Mouse (Mus musculus): ENCODE results near the gene Gtf3c5.

Gene Gtf3c5

DNA sequence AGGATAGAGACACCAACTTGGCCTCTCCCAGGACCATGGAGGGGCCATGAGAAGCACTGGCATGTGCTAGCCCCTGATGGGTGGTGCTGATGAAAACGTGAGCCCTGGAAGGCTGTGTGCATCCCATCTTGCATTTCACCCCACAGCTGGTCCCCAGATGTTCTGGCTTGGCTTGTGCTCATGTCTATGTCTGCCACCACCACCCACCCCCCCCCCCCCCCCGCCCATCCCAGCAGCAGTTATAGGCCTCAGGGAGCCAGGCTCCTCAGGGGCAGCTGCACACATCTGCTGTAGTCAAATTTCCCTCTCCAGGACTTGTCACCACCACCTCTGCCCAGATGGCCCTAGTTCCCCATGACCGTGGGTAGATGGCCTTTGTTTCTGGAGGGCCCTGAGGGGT lies 13.6 kb downstream of the Gtf3c5 start:
- DNase-seq (ENCODE audit: low read depth, low spot score), result no peak

DNA sequence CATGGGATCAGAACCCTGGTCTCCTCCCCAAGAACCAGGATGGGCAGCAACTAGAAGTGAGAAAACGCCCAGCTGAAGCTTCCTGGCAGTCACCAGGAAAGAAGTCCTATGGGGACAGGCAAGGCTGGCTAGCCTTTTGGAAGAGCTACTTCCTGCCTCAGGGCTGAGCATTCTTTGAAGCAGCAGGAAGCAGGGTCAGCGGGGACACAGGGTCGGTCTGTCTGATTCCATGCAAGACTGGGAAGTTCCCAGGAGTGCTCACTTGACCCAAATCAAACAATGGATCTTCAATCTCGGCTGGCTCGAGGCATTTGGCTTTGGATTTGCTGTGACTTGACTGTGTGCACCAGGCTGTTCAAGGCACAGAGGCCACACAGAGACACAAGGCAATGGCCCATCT lies 17.0 kb downstream of the Gtf3c5 start:
- DNase-seq (ENCODE audit: low read depth, low spot score), result no peak

DNA sequence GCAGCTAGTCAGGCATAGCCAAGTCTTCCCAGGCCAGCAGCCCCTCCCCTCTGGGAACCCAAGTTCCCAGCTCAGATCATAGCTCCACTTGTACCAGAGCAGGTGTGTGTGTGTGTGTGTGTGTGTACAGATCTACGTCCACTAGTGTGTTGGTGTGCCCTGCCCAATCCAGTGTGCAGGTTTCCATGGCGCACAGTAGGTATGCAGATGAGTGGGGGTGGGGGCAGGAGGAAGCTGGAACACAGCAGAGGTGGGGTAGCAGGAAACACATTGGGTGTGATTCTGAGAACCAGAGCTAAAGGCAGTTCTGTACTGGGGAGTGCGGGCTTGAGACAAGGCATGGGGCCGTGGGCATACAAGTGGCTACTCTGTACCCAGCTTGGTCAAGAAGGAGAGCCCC lies 19.2 kb downstream of the Gtf3c5 start:
- DNase-seq (ENCODE audit: low read depth, low spot score), result no peak

DNA sequence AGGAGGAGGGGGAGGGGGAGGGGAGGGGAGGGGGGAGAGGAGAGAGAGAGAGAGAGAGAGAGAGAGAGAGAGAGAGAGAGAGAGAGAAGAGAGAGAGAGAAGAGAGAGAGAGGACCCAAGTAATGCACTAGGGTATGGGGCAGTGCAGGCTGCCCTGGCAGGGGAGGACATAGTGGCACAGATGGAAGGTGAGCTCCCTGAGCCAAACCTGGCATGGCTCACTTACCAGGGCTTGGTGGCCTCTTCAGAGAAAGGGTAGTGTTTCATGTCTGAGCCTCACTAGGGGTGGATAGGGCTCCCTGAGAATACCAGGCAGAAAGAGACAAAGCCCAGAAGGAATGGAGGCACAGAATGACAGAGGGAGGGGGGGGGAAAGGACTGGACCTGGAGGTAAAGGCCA lies 19.7 kb downstream of the Gtf3c5 start:
- DNase-seq (ENCODE audit: low read depth, low spot score), result no peak

DNA sequence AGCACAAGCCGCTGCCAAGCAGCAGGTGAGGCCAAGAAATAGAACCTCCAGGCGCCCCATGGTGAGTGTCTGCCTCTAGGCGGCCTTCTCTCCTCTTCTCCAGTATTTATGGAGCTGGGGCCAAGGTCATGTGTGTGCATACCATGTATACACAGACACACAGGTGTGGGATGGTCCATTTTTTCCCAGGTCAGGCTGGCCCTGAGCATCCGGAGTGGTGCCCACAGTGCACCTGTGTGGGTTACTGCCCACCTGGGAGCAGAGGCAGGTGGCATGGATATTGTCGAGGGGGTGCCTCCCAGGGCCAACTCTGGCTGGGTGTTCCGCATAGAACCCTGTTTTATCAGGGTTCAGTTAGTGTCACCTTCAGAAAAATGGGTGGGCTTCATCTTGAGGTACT lies 20.2 kb downstream of the Gtf3c5 start, which contains the start of gene Cel:
Cel (minus strand) TSS at position 101 of the 400 bp plus-strand sequence.
- no peak for DNase-seq (ENCODE audit: low read depth, low spot score)

DNA sequence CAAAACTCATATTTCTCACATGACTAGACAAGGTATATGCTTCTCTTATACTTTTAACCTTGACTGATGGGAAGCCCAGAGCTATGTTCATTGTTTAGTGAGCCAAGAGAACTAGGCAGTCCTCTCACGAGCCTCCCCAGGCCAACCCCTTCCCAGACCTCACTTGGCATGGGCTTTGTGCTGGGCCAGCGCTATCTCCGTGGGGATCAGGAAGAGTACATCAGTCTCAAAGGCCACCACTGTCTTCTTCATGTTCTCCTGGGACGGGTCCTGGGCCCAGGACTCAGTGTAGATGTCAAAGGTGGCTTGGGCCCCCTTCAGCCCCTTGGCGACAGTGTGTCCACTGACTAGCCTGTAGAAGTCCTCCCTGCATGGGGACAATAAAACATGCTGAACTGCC lies 26.1 kb downstream of the Gtf3c5 start:
- DNase-seq (ENCODE audit: low read depth, low spot score), result no peak

DNA sequence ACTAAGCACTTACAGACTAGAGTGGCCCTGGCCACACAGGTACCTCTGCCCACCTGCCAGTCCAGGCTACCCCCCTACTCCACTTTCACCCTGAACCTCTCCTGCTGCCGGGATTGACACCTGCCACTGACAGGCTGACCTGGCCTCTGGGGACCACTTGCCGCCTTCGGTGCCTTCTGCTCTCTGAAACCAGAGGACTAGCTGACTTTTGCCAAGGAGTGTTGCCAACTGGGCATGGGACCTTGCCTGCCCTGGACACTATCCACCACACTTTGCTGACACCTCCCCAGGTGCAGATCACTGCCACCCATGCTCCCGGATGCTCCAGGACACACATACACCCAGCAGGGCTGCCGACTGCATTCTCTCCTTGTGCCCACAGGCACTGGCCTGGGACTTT lies 31.2 kb downstream of the Gtf3c5 start:
- no peak for DNase-seq (ENCODE audit: low read depth, low spot score)

DNA sequence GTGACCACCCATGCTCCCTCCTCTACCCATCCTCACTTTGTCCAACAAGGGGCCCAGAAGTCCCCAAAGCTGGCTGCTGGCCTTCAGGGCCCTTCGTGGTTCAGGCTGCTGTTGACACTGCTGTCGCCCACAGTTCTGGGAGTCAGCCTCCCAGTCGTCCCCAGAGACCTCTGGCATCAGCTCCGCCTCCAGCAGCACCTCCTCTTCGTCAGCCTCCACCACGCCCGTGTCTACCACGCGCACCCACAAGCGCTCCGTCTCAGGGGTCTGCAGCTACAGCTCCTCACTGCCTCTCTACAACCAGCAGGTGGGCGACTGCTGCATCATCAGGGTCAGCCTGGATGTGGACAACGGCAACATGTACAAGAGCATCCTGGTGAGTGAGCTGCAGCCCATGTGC lies 34.4 kb downstream of the Gtf3c5 start:
- DNase-seq (ENCODE audit: low read depth, low spot score), result no peak

DNA sequence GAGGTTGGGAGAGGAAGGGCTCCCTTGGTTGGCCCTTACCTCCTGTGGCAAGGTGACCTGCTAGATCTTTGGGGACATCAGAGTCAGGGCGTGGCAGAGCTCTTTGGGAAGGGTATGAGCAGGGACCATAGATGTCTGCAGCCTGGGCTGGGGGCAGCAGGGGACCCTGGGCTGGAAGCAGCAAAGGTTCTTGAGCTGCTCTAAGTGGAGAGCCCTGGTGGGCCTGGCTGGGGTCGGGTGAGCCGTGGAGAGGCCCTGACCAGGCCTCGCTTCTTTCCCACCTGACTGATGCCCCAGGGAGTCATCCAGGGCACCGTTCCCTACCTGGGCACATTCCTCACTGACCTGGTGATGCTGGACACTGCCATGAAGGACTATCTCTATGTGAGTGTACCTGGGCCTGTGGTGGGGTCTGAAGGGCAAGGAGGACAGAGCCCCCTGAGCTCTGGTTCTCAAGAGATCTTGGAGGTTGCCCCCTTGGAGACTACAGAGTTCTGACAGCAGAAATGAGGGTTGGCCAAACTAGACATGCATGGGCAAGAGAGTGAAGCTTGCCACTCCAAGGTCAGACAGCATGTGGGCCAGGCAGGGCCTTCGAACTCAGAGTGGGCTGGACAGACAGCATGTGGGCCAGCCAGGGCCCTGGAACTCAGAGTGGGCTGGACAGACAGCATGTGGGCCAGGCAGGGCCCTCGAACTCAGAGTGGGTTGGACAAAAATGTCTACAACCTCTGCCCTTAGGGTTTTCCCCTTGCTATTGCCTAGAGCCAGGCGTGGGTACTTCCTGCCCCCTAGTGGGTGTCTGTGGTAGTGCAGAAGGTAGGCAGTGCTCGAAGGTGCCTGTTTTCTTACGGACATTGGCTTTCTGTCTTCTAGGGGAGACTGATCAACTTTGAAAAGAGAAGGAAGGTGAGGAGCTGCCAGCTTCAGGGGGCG lies 36.0 kb downstream of the Gtf3c5 start:
- peak; percentile 80 for DNase-seq (ENCODE audit: low read depth, low spot score)

DNA sequence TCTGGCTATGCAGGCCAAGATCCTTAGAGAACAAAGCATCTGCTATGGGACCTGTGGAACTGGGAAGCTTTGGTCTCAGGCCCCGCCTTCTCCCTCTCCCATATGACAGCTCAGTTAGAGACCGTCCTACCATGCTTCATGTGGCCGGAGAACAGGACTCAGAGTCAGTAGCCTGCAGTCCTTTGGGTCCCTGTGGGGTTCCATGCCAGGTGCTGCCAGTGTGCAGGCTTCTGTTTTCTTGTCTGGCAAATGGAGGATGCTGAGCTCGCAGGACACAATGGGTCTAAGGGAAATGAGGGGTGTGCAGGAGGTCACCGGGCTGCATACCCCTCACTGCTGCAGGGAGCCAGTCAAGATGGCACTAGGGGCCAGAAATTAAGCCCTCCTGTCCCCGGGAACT lies 37.0 kb downstream of the Gtf3c5 start:
- no peak for DNase-seq (ENCODE audit: low read depth, low spot score)

DNA sequence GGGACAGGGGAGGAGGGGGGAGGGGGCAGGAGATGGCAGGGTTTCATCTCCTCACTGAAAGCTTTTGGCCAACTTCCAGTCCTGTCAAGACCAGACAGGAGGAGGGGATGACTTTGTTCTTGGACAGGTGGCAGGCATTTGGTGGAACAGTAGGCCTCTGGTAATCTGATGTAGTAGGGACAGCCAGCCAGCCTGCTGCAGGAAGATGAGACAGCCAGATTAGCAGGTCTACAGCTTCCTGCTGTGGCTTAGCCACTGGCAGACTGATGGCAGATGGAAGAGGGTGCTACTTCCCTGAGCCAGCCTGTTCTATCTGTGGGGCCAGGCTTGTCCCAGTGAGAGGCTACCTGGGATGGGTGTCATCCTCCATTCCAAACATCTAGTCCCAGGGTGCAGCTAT lies 37.6 kb downstream of the Gtf3c5 start:
- no peak for DNase-seq (ENCODE audit: low read depth, low spot score)

DNA sequence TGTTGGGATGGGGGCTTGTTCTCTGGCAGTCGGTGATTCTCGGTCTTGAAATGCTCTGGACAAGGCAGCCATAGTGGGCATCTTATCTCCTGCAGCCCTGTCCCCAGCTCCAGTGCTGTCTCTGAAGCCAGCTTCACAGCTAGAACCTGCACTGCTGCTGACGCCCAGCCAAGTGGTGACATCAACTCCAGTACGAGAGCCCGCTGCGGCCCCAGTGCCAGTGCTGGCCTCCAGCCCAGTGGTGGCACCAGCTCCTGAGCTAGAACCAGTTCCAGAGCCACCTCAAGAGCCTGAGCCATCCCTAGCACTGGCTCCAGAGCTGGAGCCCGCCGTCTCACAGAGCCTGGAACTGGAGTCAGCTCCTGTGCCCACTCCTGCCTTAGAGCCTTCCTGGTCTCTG lies 39.7 kb downstream of the Gtf3c5 start:
- DNase-seq (ENCODE audit: low read depth, low spot score), result no peak

DNA sequence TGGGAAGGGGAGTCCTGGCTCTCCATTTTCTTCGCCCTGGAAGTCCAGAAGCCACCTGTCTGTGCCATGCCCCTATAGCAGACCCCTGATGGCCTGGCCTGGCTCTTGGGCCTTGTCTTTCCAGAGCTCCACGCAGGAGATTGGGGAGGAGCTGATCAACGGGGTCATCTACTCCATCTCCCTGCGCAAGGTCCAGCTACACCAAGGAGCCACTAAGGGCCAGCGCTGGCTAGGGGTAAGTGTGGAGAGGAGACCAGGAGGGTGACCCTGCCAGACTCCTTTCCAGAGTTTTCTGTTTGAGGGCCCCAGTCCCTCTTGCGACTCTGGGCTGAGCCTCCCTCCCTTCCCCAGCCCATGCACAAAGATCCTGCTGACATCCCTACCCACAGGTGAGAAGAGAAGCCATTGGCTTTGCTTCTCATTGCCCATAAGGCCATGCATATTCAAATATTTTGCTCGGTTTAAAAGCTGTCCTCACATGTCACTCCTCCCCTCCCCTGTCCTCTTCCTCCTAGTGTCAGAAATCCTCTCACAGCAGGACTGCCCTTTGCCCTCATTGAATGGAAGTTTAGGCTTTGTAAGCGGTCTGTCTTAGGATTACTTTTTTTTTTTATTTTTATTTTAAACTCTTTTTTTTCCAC lies 42.8 kb downstream of the Gtf3c5 start:
- no peak for DNase-seq (ENCODE audit: low read depth, low spot score)

DNA sequence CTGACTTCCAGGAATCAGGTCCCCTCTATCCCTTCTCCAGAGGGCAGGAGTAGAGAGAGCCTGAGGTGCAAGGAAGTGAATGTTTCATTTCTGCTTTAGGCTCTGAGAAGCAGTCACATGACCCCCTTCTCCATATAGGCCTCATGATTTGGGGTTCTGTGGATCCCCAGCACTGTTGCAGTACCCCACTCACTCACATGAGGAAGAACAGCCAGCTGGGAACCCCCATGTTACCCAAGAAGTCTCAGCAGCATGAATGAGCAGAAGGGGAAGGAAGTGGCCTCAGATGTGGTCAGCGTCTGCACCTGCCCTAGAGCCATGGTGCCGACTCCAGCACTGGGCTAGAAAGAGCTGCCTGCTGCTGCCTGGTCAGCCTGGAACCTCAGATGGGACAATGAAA lies 43.6 kb downstream of the Gtf3c5 start:
- DNase-seq (ENCODE audit: low read depth, low spot score), result no peak

DNA sequence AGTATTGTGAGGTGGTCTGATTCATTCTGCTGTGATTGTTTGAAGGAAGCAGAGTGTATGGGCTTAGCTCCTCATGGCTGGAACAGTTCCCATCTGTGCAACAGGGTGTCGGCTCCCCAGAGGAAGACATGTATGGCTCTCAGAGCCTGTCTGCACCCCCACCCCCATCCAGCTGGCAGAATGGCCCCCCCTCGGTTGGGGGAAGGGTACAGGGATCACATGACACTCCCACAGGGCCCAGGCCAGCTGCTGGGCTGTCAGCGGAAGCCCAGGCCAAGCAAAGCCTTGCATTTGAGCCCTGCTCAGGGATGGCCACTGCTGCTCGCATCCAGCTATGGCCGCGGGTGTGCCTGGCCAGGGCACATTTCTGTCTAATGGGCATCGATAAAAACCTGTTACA lies 44.3 kb downstream of the Gtf3c5 start:
- DNase-seq (ENCODE audit: low read depth, low spot score), result peak; percentile 89

DNA sequence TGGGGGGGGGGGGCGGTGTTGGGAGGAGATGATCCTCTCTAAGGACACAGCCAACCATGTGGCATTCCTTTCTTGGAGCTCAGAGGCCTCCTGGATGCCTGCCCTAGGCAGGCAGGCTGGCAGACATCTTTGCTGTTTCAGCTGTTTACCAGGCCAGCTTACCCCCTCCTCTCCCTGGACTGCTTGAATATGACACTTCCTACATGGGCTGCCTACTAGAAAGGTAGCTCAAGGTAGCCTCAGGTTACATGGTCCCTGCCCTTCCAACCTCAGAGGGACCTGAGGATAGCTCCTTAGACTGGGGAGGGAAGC lies 44.8 kb downstream of the Gtf3c5 start:
- peak; percentile 90 for DNase-seq (ENCODE audit: low read depth, low spot score)

DNA sequence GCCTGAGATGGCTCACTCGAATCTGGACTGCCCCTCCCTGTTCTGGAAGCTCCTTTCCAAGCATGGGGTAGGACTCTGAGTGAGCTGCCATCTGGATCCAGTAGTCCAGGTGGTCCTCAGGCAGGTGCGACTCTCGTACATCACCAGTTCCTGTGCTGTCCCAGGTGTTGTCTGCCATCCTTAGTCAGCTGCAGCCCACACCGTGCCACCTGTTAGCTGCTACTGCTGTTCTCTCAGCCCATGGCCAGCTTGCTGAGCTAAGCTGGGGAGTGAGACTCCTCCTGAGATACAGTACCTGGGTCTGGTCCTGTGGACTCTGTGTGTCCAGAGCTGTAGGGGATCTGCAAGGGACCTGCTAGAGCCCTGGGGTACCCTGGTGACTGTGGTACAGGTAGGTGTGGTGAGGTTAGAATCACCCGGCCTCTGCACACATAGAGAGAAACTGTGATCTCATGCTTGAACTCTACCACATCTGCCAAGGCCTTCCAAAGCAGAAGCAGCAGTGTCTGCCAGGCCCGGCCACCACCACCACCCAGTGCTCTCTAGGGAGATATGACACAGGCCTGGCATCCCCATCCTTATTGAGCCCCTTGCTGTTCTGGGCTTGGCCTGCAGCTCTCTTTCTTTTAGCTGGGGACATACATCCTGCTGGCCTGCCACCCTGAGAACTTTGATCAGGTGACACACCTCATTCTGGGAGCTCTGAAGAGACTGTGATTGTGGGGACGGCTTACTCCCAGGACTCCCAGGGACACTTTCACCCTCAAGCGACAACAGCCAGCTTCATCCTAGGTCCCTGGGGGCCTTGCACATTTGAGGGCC lies 45.3 kb downstream of the Gtf3c5 start:
- no peak for DNase-seq (ENCODE audit: low read depth, low spot score)

DNA sequence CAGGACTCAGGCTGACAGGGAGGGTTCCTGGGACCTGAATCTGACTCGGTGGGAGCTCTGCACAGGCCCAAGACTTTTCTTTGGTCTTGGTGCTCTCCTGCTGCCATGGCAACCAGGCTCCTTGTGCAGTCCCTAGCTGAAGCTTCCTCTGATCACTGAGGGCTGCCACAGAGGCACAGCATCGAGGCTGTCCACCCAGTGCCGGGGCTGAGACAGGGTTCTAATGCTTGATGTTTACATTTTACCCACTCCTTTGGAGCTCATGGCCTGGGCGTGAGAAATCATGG lies 46.0 kb downstream of the Gtf3c5 start:
- DNase-seq (ENCODE audit: low read depth, low spot score), result no peak

DNA sequence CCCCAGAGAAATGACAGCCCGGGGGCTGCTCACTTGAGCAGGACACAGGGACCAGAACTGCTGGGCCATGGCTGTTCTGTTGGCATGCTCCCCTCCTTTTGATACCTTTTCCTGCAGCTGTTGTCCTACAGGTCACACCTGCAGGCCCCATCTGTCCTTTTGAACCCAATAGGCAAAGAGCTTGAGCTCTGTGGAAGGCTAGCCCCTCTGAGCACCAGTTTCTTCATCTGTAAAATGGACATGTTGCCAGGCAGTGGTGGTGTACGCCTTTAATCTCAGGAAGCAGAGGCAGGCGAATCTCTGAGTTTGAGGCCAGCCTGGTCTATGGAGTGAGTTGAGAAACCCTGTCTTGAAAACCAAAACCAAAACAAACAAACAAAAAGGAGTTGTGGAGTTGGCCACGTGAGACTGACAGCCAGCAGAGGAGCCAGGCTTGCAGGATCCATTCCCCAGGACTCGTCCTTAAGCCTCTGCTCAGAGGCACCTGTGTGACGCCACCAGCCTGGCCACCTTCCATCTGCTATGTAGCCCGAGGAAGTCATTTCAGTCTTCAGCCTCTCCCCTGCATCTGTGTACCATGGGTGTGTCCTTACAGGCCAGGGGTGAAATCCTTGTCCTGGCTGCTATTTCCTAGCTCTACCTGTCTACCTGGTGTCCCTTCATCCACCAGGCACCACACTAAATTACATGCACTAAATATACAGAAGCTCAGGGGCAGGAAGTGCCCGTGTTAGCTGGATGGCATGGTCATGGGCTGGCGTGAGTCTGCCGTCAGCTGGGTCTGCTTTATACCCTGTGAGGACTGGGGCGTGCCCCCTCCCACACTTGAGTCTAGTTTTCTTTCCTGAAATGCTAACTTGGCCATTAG lies 46.6 kb downstream of the Gtf3c5 start:
- DNase-seq (ENCODE audit: low read depth, low spot score), result no peak

DNA sequence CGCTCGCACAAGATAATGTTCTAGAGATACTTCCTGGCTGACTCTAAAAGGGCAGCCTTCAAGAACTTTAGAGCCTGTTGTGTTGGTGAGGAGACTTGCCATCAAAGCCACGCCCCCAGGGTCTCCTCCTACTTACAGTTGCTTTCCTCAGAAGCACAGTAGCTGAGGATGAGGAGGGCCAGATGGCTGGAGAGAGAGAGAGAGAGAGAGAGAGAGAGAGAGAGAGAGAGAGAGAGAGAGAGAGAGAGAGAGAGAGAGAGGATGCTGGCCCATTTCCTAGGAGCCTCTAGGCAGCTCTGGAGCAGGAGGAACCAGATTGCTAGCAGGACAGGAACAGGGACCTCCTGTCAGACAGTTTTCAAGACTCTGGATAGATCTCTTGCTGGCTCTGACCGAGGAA lies 47.4 kb downstream of the Gtf3c5 start:
- DNase-seq (ENCODE audit: low read depth, low spot score), result no peak

DNA sequence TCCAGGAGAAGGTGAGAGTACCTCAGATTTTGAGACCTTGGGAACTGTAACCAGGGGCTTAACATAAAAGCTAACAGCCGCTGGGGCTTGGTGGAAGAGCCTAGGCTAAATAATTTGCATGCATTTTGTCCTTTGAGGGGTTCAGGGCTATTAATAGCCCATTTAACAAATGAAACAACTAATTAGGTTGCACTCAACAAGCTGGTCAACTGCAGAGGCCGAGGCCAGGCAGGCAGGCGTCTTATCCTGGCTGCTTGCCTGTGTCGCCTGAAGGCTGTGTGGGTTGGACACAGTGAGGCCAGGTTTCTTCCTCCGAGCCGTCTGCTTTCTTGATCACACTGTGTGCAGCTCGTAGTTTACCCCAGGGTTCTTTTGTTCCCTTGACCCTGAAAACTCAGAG lies 47.9 kb downstream of the Gtf3c5 start:
- no peak for DNase-seq (ENCODE audit: low read depth, low spot score)

DNA sequence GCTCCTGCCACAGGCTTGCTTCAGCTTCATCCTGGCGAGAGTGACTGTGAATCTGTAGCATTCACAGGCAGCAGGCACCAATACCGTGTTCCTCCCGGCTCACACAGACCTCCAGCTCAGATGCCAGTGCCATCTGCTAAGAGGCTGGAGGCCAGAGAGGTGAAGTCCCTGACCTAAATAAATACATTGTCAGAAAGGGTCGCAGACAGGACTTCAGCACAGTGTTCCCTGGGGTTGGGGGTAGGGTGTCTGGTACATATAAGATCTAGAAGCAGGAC lies 48.3 kb downstream of the Gtf3c5 start:
- DNase-seq (ENCODE audit: low read depth, low spot score), result no peak

Measured in skeletal muscle tissue, adult 2 months (tissue).